Mouse (Mus musculus): Measurements from ENCODE around the gene Nav2.

Gene Nav2

DNA sequence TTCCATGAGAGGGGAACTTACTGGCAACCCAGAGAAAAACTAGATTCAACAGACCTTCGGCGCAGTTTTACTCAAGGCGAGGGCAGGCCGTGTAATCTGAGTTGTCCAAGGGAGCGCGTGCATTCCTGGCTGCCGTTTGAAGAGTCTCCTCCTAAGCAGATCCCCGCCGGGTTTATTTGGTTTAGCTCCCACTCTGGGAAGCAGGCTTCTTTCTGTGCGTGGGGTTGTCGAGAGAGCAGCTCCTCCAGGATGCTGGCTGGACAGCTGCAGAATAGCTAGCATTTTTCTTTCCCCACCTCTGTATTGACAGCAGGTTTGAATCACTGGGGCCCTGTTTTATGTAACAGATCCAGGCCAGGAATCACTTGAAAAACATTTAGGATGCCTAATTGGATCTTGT, 529.4 kb downstream of the Nav2 start:
- peak in 1 of 2 experiments; percentile 7 for DNase-seq (ENCODE audit: low spot score in 2 of 2)

DNA sequence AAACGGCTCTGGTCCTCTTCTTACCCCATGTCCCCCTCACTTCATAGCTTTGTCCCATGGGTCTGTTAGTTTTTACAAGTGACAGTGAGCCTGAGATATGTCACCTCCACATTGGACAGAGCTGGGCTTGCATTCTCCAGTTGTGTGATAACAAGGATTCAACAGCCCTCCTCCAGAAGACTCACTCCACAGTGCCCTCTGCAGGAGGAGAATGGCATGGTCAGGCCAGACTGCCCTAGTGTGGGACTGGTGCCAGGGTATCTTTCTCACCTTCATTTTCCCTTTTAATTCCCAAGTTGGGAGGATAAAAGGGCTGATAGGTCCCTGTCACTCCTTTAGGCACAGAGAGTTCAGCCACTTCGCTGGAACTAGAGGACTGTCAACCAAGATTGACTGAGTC, 530.6 kb downstream of the Nav2 start:
- DNase-seq (ENCODE audit: low spot score in 2 of 2), result no peak

DNA sequence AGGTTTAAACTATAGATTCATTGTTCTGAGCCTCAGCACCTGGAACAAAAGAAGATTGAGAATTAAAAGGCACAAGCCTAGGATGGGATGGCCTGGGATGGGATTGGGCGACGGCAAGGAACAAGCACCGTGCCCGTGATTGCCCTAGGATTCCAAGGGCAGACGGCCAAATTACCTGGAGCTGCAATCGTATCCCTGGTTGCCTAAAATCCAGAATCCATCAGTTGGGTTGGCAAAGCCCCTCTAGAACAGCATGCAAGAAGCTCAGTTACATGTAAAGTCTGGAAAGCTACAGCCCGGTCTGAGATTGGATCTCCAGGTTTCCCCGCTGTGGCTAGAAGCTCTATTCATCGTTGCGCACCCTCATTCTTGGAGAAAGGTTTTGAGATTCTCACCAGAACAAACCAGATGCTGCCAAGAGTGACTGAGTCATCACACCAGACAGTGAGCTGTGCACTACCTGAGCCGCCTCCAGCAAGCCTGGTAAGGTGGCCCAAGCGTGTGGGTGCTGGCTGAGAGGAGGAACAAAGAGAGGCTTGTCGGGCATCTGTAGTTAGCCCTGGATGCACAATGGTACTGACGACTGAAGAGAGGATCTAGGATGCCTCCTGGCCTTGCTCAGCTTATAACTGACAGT, 531.9 kb downstream of the Nav2 start:
- no peak for DNase-seq (ENCODE audit: low spot score in 2 of 2)

DNA sequence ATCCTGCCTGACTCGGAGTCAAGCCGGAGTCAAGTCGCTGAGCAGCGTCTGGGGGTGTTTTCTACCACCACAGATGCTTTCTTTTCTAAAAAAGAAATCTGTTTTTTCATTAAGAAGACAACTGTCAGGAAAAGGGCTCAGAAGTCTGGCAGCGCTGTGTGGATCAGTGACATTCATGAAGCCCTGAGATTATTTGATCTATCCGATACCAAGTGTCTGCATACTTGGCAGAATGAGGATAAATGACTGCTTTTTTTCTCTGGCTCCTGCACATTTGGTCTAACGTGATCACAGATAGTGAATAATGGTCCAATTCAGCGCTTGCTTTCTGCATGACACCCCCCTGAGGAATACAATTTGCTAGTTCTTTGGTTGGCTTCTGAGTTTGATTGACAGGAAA, 533.7 kb downstream of the Nav2 start:
- no peak for DNase-seq (ENCODE audit: low spot score in 2 of 2)

DNA sequence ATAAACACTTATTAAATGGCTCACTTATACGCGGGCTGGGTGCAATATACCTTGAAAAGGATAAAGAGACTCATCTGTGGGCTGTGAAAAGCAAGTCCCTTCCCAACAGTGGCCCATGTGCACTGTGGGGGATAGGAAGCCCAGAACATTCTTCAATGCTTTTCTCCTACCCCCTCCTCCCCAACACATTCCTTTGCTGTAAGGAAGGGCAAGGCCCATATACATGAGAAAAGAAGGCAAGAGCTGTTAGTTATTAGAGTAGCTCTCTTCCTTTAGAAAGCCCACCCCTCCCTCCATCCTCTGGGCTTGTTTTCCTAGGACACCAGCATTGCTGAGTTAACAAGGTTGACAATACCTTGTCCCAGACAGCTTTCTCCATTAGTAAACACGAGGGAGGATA, 540.1 kb downstream of the Nav2 start:
- DNase-seq (ENCODE audit: low spot score in 2 of 2), result no peak

DNA sequence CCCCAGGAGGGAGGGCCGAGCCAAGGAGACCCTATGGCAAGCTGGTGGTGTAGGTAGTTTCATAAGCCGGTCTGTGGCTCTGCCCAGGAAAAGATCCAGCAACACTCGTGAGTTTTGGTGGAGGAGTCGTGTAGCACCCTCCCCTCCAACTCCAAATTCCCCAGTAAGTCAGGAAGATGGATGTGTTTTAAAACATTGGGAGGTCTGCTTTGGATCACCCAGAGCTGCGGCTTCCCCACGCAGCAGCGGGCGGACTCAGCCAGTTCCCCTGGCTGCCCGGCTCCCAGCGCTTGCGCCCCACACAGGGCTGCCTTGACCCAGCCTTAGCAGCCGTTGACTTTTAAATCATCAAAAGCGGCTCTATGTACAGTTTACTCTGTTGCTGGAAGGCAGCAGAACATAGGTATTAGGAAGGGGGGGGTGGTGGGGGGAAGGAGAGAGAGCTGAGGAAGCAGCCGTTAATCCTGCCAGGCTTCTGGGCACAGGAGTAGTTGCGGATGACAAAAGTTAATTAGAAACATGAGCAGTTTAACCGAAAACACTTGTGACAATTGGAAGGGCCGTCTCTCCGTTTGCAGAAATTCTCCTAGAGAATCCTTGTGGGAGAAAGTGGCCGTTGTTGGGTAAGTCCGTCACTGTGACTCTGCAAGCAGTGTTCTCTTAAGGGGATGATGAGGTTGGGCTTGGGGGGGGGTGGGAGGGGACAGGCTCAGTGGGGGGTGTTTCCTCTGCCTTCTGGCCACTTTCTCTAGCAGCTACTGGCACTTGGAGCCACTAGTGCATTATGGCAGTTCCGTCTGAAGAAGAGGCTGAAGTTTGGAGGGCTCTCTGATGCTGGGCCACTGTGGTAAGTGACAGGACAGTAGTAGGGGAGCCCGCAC, 542.0 kb downstream of the Nav2 start:
- DNase-seq (ENCODE audit: low spot score in 2 of 2), result no peak

DNA sequence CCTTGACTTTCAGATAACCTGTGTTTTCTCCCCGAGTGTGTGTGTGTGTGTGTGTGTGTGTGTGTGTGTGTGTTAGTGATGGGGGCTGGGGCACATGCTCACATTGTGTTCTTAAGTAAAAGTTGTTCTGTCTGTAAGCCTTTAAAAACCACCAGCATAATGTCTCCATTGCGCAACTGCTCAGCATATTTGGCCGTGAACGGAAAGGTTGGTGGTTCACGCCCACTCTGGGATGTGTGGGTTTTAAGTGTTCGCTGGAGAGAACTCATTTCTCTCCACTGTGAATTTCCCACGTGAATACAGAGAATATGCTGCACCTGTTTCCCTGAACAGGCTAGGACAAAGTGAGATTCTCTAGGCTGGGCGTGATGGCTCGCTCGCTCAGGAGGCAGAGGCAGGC, 542.7 kb downstream of the Nav2 start:
- DNase-seq (ENCODE audit: low spot score in 2 of 2), result no peak

DNA sequence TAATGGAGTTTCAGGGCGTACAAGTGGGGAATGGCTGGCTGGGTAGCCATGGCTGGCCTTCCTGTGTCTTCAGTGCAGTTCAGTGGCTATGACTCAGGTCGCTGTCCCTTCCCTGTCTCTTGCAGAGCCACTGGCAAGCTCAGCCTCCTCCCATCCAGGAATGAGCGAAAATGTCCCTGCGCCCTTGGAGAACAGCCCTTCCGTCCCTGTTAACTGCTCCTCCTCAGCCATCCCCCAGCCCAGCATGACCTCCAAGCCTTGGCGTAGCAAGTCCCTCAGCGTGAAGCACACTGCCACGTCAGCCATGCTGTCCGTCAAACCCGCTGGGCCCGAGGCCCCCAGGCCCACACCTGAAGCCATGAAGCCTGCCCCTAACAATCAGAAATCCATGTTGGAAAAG, 543.8 kb downstream of the Nav2 start:
- DNase-seq (ENCODE audit: low spot score in 2 of 2), result no peak

DNA sequence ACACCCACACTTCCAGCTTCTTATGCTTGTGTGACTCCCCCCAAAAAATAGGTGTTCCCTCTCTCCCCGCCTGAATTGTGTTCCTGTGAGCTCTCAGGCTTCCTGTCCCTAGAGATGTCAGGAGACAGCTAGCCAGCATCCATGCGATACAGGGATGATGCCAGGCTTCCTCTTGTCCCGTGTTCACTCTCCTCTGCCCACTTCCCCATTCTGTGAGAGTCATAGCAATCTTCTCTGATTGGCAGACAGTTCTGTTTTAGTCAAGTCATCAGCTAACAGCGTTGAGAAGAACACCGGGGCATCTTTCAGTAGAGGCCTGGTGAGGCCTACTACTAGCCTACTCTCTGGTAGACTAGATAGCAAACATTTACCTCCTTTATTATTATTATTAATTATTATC, 546.1 kb downstream of the Nav2 start:
- DNase-seq (ENCODE audit: low spot score in 2 of 2), result no peak

DNA sequence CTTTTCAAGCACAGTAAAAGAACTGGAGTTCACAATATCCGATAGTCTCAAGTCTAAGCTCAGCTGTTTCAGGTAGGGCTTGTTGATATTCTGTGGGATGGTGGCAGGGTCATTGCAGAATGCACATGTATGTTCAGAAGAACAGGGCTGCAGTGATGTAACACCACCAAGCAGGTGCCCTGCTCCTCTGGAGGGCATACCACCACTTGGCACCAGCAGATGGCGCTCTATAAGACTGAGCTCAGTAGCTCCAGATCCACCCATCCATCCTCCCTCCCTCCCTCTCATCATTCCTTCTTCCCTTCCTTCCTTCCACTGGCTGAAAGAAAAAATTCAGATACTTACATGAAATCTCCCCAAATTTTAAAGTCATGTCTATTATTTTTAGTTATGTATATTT, 547.6 kb downstream of the Nav2 start:
- DNase-seq (ENCODE audit: low spot score in 2 of 2), result no peak

DNA sequence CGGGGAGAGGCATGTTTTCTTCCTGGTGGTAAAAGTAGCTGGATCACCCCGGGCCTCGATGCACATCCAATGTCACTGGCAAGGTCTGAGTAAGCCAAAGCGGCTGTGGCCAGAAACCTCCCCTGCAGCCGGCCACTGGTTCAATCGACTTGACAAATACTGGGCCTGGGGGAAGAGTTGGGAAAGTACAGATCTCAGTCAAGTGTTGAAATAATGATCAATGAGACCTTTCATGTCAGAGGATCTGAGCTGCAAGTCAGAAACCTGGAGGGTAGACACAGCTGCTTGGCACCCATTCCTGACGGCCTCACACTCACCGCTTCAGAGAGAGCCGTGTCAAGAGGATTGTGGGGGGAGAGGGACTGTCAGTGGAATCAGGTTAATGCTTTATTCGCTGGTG, 548.9 kb downstream of the Nav2 start:
- DNase-seq (ENCODE audit: low spot score in 2 of 2), result no peak

DNA sequence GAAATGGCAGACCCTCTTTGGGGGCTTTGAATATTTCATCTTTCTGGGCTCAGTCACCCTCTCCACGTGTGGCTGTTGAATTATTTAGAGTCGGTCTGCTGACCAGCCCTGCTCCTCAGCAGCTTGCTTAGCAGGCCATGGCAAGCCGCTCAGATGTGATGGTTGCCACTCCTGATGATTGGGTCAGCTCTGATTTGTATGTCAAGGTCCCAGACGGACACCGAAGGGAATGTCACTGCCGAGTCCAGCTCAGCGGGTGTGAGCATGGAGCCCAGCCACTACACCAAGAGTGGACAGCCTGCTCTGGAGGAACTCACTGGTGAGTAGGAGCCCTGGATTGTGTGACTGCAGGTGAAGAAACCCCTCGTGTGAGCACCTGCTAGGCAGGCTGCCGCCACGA, 549.4 kb downstream of the Nav2 start:
- no peak for DNase-seq (ENCODE audit: low spot score in 2 of 2)

DNA sequence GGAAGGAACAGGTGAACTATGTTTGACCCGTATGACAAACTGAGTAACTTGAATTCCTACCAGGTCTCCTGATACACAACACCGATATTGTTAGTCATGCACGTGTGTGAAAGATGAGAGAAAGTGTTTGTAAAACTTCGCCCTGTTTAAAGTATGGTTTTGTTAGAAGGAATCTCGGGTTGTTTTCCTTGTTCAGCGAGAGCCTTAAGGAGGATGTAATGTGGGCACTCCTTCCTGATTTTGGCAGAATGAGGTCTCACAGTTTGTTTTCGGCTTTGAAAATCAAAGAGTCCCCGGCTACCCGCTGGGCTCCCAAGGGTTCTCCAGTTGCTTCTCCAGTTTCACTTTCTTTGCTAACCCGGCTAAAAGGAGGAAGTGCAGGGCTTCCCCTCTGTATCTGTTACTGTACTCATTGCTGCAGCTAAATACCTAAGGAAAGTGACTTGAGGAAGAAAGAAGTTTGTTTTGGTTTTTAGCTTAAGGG, 553.9 kb downstream of the Nav2 start:
- DNase-seq (ENCODE audit: low spot score in 2 of 2), result peak; percentile 21 to 59

DNA sequence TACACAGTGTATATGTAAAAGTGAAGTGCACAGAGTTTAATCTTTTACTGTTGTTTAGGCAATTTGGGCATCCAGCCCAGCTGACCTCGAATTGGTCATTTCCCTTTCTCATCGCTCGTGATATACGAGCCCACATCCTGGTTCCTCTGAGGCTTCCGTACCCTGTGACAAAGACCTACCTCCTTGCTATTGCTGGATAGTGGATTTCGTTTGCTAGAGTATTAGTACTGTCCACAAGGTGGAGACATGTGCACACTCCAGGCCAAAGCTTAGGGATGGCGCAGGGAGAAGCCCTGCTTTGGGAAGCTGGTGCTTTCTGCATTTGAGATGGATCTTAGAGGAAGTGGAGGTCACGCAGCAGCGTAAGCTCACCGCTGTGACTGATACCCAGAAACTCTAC, 559.3 kb downstream of the Nav2 start:
- DNase-seq (ENCODE audit: low spot score in 2 of 2), result peak; percentile 32 to 54

DNA sequence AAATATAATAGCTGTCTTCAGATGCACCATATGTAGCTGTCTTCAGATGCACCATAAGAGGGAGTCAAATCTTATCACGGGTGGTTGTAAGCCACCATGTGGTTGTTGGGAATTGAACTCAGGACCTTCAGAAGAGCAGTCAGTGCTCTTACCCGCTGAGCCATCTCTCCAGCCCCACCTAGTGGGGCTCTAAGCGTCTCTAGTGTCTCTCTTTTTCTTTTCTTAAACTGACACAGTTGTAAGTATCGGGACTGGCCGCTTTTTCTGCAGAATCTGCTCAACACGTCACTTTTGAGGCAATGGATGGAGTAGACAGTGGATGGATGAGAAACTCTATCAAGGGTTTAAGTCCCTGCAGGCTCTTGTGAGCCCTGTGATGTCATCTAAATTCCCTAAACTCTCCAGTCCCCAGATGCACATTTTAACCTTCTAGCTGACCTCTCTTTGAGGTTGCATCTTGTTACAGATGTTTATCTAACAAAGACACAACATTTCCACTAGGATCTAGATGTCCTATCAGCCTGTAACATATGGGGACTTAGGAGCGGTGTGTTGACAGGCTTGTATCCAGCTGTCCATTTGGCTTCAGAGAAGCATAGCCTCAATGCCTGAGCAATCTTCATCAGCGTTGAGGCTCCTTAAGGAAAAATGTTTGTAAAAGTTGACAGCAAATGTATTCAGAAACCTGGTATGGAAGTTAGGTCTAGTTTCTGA, 560.1 kb downstream of the Nav2 start:
- no peak for DNase-seq (ENCODE audit: low spot score in 2 of 2)

DNA sequence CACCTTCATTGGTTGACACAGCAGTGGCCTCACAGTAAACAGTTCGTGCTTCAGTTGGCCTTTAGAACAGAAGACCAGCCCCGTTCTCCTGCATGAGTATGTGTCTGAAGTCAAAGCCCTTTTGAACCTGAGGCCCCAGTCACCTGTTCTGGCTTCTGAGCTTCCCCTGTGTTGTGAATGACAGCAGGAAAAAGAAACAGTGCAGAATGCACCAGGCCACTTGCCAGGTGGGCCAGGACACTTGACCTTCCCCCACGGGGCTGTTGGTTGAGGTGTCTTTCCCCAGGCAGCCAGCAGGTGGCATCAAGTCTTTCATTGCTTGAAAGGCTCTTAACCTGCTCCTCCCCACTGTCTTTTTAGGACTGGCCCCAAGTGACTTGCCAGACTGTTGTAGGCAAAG, 562.8 kb downstream of the Nav2 start:
- DNase-seq (ENCODE audit: low spot score in 2 of 2), result peak; percentile 19 to 37

DNA sequence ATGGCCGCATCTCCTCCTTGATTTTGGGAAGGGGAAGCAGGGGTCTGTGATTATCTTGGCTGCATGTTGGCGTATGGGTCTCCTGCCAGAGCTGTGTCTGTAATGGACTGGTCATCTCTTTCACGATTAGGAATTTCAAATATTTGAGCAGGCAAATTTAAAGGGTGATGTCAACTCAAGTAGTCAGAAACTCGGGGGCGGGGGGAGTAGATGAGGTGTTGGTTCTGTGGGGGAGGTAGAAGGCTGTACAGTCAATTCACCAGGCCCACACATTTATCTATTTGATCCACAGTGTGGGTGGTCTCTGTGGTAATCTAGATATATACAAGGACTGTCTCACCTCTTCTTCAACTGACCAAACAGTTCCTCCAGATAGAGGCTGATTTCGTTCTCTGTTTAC, 566.8 kb downstream of the Nav2 start:
- DNase-seq (ENCODE audit: low spot score in 2 of 2), result no peak

DNA sequence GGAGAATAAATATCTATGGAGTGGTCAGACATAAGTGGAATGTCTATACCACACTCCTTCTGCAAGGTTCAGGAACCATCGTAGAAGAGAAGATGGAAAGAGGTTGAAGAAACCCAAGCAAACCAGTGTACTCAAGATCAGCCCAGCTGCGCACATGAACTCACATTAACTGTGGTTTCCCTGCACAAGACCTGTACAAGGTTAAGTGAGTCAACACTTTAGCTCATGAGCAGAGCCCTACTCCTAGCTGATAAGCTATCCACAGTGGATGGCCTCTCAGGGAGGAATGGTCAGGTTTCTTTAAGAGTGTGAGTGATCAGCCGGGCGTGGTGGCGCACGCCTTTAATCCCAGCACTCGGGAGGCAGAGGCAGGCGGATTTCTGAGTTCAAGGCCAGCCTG, 567.6 kb downstream of the Nav2 start:
- DNase-seq (ENCODE audit: low spot score in 2 of 2), result no peak

DNA sequence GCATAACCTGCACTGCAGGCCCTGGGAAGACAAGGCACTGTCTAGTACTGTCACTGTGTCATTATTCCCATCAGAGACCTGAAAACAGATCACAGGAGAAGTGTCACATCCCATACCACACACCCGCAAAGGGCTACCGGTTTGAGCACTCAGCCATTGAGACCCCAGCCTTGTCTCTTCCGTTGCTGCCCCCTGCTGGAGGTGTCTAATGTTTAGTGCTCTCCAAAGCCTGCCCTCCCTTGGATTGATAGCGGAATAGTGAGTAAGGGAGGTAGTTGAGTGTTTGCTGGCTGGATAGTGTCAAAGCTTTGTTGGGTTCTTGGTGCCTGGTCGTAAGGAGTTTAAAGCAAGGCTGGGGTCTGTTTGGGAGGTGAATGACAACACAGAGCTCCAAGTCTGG, 568.1 kb downstream of the Nav2 start:
- DNase-seq (ENCODE audit: low spot score in 2 of 2), result no peak

DNA sequence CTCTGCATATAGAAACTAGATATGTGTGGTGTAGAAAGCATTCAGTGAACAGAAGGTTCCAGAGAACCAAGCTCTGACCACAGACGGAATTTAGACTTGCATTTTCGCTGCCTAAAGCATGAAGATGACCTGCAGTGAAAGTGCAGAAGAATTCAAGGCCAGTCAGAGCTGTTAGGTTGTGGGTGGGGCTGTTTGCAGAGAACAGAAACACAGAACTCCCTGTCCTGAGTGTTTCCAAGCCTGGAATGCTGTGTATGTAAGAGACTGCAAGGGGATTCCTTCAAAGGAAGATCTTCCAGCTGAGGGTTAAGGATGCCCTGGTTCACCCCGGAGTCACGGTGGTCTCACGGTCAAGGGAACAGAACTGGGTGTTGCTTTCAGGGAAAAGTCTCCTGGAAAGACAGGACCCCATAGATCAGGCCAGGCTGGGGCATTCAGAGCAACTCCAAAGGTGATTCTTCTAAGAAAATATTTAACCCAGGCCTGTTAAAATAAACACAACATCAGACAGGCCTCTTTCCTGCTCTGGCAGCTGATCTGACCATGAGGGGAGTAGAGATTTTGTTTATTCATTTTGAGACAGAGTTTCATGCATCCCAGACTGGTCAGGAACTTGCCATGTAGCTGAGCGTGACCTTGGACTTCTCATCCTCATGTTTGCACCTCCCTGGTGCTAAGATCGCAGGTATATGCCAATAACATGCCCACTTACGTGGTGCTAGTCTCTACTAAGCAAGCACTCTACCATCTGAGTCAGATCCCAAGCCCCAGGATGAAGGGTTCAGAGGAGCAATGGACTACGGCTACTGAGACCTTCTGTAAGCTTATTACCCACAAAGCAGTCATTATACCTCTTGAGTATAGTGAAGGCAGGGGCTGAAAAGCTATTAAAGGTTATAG, 568.8 kb downstream of the Nav2 start:
- DNase-seq (ENCODE audit: low spot score in 2 of 2), result no peak

DNA sequence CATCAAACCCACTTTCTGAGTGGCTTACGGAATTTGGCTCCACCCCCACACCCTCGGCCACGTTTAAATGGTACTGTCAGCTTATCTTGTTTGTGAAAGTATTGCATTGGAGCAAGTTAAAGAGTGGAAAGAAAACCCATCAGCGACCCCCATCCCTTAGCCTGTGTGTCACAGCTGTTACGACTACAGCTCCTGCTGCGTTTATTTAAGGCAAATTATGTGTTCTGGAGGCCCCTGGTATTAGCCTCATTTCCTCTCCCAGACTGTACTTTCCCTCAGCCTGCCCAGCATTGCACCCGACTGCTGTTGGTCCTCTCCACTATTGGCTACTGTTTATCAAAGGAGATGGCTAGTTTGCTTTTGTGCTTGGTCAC, 569.4 kb downstream of the Nav2 start:
- DNase-seq (ENCODE audit: low spot score in 2 of 2), result no peak

DNA sequence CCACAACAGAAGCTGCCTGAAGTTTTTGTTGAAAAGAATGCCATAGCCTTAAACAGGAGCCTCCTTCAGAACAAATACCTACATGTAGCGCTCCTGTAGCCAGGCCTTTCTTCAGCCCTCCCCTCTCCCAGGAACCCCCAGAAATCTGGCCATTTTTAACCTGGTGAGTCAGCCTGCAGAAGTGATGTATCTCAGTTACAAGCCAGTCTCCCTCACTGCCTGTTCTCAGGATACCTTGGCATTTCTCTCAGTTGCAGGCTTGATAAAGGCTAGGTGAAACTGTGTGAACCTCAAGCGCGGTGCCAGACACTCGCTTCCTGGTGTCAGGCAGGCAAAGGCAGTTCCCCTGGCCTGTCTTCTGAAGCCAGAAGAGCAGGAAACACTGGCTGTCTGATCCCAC, 570.4 kb downstream of the Nav2 start:
- DNase-seq (ENCODE audit: low spot score in 2 of 2), result no peak
